Mouse (Mus musculus): Measurements from ENCODE around the gene Max. TPM values are rescaled to one million over a fixed set of nuclear protein-coding genes. Genes with fewer than 3 reads are reported as not detected.
A peak's percentile ranks its signal among the peaks of the same experiment; 100 is the strongest.

The Max gene
- total RNA-seq (2022) = 10 to 100 TPM; 59.2 to 86.0 (median 63.7) TPM

DNA sequence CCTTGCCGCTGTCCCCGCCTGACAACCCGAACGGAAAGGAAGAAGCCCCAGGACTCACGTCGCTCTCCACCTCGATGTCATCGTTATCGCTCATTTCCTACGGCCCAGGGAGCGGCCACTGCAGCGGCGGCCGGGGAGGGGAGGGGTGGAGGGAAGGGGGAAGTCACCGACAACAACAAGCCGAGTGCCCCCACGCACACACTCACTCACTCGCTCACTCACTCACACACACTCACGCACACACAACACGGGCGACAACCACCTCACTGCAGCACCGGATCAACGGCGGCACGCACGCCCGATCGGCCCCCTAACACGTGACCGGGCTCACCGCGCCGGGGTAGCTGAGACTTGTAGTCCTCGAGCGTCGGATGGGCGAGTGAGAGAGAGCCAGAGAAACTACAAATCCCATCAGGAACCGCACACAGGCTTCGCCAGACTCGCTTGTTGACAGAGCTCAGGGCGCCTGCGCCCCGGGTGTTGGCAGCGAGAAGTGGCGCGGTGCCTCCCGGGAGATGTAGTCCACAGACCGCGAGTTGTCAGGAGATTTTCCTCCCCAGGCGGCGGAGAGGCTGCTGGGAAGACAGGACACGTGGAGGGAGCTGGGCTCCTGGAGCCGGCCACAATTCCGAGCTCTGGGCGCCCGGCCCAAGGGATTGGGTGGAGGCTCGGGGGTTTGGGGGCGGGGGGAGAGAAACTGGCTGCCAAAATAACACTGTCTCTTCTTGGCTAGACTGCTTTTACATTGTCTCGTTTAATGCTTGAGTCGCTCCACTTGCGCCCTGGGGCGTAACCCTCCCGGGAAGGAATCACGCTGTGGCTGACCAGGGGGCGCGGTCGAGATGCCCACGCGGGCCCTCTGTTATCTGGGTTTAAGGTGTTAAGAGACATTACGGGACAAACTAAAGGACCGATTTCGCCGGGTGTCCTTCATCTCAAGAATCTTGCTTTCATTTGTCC lies at the start of gene Max:
Gene Max (minus strand): TSS at position 270 of the 960 bp plus-strand sequence.
- DNase-seq (ENCODE audit: low spot score) = peak; percentile 100

DNA sequence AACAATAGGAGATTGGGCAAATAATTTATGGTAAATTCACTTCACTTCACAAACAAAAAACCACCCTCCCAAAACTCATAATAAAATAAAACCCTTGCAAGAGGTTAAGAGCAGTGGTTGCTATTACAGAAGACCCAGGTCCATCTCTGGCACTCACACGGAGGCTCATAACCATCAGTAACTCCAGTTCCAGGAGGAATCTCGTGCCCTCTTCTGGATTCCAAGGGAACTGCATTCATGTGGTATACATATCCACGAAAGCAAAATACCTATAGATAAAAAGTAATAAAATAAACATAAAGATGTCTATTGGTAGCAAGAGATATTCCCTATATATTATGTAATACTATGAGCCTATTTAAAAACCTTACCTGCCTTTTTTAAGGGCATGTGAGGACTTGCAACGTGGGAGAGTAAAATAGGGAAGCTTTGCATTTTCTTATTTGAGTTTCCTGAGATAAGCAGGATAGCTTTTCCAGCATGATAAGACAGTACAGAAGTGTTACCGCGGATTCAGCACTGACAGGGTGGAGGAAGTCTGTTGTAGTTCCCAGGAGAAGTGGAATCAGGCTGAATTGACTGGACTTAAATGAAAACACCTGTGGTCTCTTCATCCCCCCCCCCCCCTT lies 49.2 kb upstream of the Max start:
- DNase-seq (ENCODE audit: low spot score) = no peak

GRCm38 (mm10) chr12:77009202-77010030 lies 47.4 kb upstream of the Max start:
- DNase-seq (ENCODE audit: low spot score) = no peak

- no peak for DNase-seq (ENCODE audit: low spot score)
Measured at GRCm38 (mm10) chr12:77004893-77005292, 42.9 kb upstream of the Max start.

- no peak for DNase-seq (ENCODE audit: low spot score)
Measured at GRCm38 (mm10) chr12:77002551-77003228, 40.7 kb upstream of the Max start.

- no peak for DNase-seq (ENCODE audit: low spot score)
Measured at GRCm38 (mm10) chr12:77001312-77001711, 39.3 kb upstream of the Max start.

GRCm38 (mm10) chr12:77000705-77001284 lies 38.8 kb upstream of the Max start:
- DNase-seq (ENCODE audit: low spot score) = peak; percentile 28

DNA sequence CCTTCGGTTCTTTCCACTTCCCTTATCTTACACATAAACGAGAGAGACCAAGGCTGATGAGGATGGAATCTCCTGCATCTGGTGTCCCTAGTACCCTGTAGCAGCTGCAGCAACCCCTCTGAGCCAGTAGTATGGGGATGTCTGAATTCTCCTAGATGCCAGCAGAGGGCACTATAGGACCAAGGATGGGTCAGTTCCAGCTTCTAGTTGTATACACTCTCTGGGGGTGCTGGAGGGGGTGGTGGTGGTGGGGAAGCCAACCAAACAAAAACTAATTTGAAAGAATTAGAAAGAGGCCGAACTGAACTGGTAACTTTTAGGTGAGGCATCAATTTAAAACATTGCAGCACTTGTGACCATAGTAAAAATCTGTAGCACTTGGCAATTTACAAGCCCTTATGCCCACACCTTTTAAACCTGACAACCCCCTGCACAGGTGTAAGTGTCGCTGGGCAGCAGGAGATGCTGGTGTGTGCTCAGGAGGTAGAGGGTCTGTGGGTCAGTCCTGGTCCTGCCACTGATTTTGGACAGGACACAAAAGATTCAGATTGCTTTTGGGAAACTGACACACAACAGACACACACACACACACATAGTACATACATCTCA lies 38.2 kb upstream of the Max start:
- peak; percentile 45 for DNase-seq (ENCODE audit: low spot score)

GRCm38 (mm10) chr12:76994766-76995165 lies 32.8 kb upstream of the Max start:
- no peak for DNase-seq (ENCODE audit: low spot score)

DNA sequence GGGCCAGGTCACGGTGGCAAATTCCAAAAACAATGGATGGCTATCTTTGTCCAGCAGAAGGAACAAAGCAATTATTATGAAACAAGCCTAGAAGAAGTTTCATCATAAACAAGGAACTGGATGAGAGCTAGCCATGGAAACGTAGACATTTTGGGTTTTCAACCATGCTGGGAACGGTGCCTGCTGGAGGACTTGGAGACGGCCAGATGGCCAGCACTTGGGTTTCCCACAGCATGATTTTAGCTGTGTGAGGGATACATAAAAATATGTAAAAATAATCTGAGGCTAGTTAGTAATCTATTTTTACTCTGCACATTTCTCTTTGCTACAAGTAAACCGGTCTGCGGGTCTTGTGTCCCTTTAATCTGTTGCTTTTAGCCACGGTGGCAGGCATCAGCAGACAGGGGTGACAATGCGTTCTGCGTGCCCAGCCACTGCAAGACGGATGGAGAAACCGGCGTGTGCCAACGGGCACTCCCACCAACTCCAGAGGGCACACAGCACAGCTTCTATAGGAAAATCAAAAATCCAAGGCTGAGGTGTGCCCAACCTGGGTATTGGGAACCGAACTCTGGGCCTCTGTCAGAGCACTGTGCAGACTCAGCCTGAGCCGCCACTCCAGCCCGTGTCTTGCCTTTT lies 31.0 kb upstream of the Max start:
- DNase-seq (ENCODE audit: low spot score) = no peak

DNA sequence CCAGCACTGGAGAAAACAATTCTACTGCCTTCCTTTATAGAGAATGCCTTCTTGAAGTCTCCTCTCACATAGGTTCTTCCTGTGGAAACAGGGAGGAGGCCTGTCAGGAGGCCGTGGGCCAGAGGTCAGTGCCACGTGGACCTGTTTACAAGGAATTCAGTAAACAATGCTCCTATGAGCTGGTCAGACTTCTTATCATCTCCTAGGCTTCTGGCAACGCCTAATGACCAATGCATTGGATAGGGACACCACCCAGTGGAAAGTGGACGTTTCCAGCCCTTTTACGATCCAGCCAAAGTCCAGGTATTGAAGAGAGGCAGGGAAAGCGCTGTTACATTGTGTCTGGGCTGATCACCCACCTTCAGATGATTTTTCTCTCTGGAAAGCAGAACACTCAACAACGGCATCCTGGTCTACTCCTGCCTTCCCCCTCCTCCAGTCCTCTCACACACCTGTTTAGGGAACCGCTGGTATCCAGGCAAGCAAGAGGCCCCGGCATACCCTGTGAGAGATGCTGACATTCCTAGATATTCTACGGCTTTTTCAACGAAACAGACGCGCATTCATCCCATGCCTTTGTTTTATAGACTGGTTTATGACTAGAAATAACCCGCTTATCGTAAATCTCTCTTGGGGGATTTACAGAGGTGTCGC lies 20.9 kb upstream of the Max start:
- DNase-seq (ENCODE audit: low spot score) = no peak

DNA sequence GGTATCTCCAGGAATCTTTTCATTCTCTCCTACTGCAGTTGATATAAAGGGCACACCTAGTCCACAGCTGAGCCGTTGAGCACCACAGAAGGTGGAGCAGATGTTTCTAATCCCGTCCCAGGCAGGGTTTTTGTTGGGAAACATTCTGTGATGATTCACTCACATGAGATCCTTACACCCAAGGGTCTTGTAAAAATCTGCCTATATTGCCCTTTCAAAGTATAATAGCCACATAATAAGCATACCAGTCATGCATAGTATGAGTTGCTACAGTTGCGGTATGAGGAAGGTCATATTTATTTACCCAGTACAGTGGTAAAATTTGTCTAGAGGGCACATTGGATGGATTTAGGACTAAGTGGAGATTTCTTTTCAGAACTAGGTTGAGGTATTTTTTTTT lies 17.5 kb upstream of the Max start:
- no peak for DNase-seq (ENCODE audit: low spot score)

GRCm38 (mm10) chr12:76972669-76973068 lies 10.7 kb upstream of the Max start:
- no peak for DNase-seq (ENCODE audit: low spot score)

GRCm38 (mm10) chr12:76972241-76972640 lies 10.2 kb upstream of the Max start:
- no peak for DNase-seq (ENCODE audit: low spot score)

DNA sequence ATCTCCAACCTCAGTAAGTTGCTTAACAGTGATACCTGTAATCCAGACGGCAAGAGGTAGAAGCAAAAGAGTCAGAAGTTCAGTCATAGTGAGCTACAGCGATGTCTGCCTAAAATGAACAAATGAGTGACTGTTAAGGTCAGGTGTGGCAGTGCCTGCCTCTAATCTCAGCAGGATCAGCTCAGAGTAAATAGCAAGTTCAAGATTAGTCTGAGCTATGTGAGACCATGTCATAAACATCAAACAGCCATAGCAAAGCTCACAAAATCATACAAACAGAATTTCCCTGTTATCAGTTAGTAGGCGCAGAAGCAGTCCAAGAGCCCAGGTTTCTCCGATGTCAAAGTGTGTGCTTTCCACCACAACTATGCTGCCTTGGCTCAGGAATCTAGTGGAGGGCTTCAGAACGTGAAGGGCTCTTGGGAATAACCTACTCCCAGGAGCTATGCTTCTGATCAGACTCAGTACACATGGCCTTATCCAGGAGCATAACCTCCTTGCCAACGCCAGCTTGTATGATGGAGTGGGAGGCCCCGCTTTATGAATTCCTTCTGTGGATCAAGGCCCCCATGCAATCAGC lies 9.7 kb upstream of the Max start:
- no peak for DNase-seq (ENCODE audit: low spot score)

DNA sequence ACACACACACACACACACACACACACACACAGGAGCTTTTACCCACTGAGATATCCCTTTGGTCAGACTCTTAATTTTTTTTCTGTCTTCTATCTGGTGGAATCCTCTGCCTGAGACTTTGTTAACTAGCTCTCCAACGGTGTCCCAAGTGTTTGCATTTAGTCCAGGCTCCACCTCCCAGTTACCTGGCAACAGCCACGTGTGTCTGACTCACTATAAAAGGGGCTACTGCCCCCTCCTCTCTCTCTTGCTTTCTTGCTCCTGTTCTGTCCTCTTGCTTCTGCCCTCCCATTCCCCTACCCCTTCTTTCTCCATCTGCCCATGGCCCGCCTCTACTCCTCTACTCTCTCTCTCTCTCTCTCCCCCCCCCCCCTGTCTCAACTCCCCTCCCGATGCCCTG lies 3.9 kb upstream of the Max start:
- no peak for DNase-seq (ENCODE audit: low spot score)

GRCm38 (mm10) chr12:76965089-76965488 lies 3.1 kb upstream of the Max start:
- no peak for DNase-seq (ENCODE audit: low spot score)

DNA sequence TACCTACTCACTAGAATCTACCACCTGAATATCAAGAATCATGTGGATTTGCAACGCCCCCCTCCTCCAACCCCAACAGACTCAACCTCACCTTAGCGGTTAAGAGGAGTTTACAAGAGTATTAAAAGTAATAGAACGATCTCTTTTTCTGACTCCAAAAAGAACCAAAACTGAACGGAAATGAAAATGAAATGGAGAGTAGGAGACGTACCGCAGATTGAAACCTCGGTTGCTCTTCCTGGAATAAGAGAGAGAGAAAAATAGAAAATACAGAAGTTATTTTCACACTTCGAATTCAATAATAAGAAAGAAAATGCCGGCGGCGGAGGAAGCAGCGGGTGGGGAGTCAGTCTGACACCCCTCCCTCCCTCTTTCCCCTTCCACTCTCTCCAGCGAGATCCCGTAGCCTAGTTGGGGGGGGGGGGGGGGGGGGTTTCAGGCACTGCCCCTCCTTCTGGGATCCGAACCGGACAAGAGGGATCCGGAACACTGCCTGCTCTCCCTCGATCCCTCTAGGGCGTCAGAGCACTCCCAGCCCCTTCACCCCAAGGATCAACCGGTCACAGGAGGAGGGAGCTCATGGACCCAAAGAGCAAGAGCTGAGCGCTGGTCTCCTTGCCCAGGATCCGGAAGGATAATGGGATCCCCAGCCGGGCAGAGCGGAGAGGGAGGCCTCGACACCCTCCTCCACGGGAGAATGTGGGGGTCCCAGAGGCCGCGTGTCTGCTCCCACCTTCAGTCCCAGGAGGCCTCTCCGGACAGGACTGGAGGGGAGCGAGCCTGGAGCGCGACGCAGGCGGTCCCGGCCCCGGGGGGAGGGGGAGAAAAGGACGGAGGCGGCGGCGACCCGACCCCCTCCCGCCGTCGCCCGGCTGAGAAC lies 709 bp downstream of the Max start:
- no peak for DNase-seq (ENCODE audit: low spot score)
